ENCODE assay signal across 8 mouse cellular contexts in genomic region chr17:33032376-33032775, GRCm38 (mm10). TPM values are rescaled to one million over a fixed set of nuclear protein-coding genes. Genes with fewer than 3 reads are reported as not detected.
DNase-seq lines count a peak whose midpoint lies in the region; ATAC-seq and TF ChIP-seq lines count a peak whose summit lies in the region.

No protein-coding gene starts in this region.

- no peaks in the 10 kb centered on the region for H3K4me1 ChIP-seq in kidney, embryonic 16.5 days (ENCODE audit: insufficient read depth, low read length)
- no peaks in the 10 kb centered on the region for H3K4me1 ChIP-seq in bone marrow macrophage, adult 2 months (ENCODE audit: control insufficient read depth, insufficient read depth, low read length)
- peaks cover 5% of the 10 kb centered on the region; the same call in 1 of the 2 replicates for H3K4me1 ChIP-seq in hindbrain, embryonic 16.5 days (ENCODE audit: control insufficient read depth, insufficient read depth, low read depth, low read length)
- H3K4me1 ChIP-seq in midbrain, embryonic 15.5 days, result peaks cover 14% of the 10 kb centered on the region

- ATAC-seq in kidney, embryonic 16.5 days (ENCODE audit: low FRiP score, low TSS enrichment), result no peak
- no peak for ATAC-seq in hindbrain, embryonic 16.5 days
- no peak for ATAC-seq in midbrain, embryonic 15.5 days (replicated peaks)
- ATAC-seq in inflammation-experienced regulatory T-cells, adult 6 months, result no peak

- H3K9me3 ChIP-seq in kidney, embryonic 16.5 days (ENCODE audit: low read length), result peaks cover 6% of the 10 kb centered on the region
- H3K9me3 ChIP-seq in hindbrain, embryonic 16.5 days (ENCODE audit: control insufficient read depth, low read length), result peaks cover 3% of the 10 kb centered on the region; the same call in 1 of the 2 replicates
- 0 out of 2 replicates have a peak, but pooled peaks cover 3% of the 10 kb centered on the region for H3K9me3 ChIP-seq in midbrain, embryonic 15.5 days

- no peak for TF ChIP-seq POLR2A in bone marrow macrophage, adult 2 months (IDR thresholded peaks at IDR 0.05; ENCODE audit: borderline replicate concordance, low read depth, low read length)

- H3K36me3 ChIP-seq in kidney, embryonic 16.5 days (ENCODE audit: insufficient read depth, low read length), result peaks cover 6% of the 10 kb centered on the region
- H3K36me3 ChIP-seq in hindbrain, embryonic 16.5 days (ENCODE audit: control insufficient read depth, insufficient read depth, low read length), result no peaks in the 10 kb centered on the region
- H3K36me3 ChIP-seq in midbrain, embryonic 15.5 days (replicated peaks), result 0 out of 2 replicates have a peak, but pooled peaks cover 2% of the 10 kb centered on the region

- 7% methylated on average over 10 of the region's 10 CpGs for WGBS in kidney, embryonic 16.5 days
- WGBS in hindbrain, embryonic 16.5 days, result 10% methylated on average over 10 of the region's 10 CpGs
- 7% methylated on average over 9 of the region's 10 CpGs for WGBS in midbrain, embryonic 15.5 days

- H3K4me2 ChIP-seq in kidney, embryonic 16.5 days (replicated peaks; ENCODE audit: low read depth, low read length), result peak overlapping the region; percentile 60
- H3K4me2 ChIP-seq in hindbrain, embryonic 16.5 days (ENCODE audit: low read length), result peak overlapping the region; percentile 74
- H3K4me2 ChIP-seq in midbrain, embryonic 15.5 days, result peak overlapping the region; percentile 60

- TF ChIP-seq CTCF in bone marrow macrophage, adult 2 months (IDR thresholded peaks at IDR 0.05; ENCODE audit: low read depth, low read length), result no peak

- no peak overlapping the region for H3K27ac ChIP-seq in kidney, embryonic 16.5 days (ENCODE audit: low read length)
- no peak overlapping the region for H3K27ac ChIP-seq in bone marrow macrophage, adult 2 months (ENCODE audit: insufficient read depth, low read depth, low read length)
- no peak overlapping the region for H3K27ac ChIP-seq in hindbrain, embryonic 16.5 days (ENCODE audit: low read depth, low read length)
- peak overlapping the region; percentile 89 for H3K27ac ChIP-seq in midbrain, embryonic 15.5 days

- H3K9ac ChIP-seq in kidney, embryonic 16.5 days (replicated peaks; ENCODE audit: low read length), result peak overlapping the region; percentile 94; the same call in 1 of the 2 replicates
- peak overlapping the region; percentile 89 for H3K9ac ChIP-seq in hindbrain, embryonic 16.5 days (ENCODE audit: low read depth, low read length)
- peak overlapping the region; percentile 87; the same call in 1 of the 2 replicates for H3K9ac ChIP-seq in midbrain, embryonic 15.5 days

- peak overlapping the region; percentile 91 for H3K4me3 ChIP-seq in kidney, embryonic 16.5 days (ENCODE audit: low read length)
- H3K4me3 ChIP-seq in bone marrow macrophage, adult 2 months (ENCODE audit: insufficient read depth, low read length), result peak overlapping the region; percentile 89
- H3K4me3 ChIP-seq in hindbrain, embryonic 16.5 days (ENCODE audit: low read length), result peak overlapping the region; percentile 66
- H3K4me3 ChIP-seq in midbrain, embryonic 15.5 days, result peak overlapping the region; percentile 89

- no peak for DNase-seq in kidney, adult 8-10 months
- no peak for DNase-seq in ovary, adult 18-20 months (ENCODE audit: low spot score)
- DNase-seq in spleen, postnatal 10 days (ENCODE audit: low spot score in 2 of 2), result no peak

- no peaks in the 10 kb centered on the region for H3K27me3 ChIP-seq in kidney, embryonic 16.5 days (ENCODE audit: insufficient read depth, low read length)
- no peaks in the 10 kb centered on the region for H3K27me3 ChIP-seq in hindbrain, embryonic 16.5 days (replicated peaks; ENCODE audit: control insufficient read depth, insufficient read depth, low read length)
- H3K27me3 ChIP-seq in midbrain, embryonic 15.5 days (replicated peaks), result no peaks in the 10 kb centered on the region

RNA-seq across cellular contexts. Expression of gene Zfp763, which starts 0.8 kb away (rescaled TPM):
- 14.4 and 14.8 TPM in 2 replicates for polyA plus RNA-seq in kidney, embryonic 16.5 days (2015; fragmentation: Nextera tagmentation; extraction: Ambion mirVana)
- 3.3 and 4.7 TPM in 2 replicates for polyA plus RNA-seq in bone marrow macrophage, adult 2 months (2012; ENCODE audit: insufficient read depth, insufficient read length, missing spikeins)
- polyA plus RNA-seq in hindbrain, embryonic 16.5 days (2015; fragmentation: Nextera tagmentation; extraction: Ambion mirVana), result 24.8 and 26.6 TPM in 2 replicates
- 28.7 and 29.5 TPM in 2 replicates for polyA plus RNA-seq in midbrain, embryonic 15.5 days (2015; fragmentation: Nextera tagmentation; extraction: Ambion mirVana)
- polyA plus RNA-seq in inflammation-experienced regulatory T-cells, adult 6 months (2017; shearing (Covaris generic)), result 10 to 100 TPM in 1 of 3 experiments, 1 to 10 TPM in 2; 8.7 to 11.9 (median 8.9) TPM

RNA-seq across cellular contexts. Expression of gene 4921501E09Rik, which starts 35.5 kb away (rescaled TPM):
- not detected in 2 replicates for polyA plus RNA-seq in kidney, embryonic 16.5 days (2015; fragmentation: Nextera tagmentation; extraction: Ambion mirVana)
- polyA plus RNA-seq in bone marrow macrophage, adult 2 months (2012; ENCODE audit: insufficient read depth, insufficient read length, missing spikeins), result not detected in 2 replicates
- not detected in 2 replicates for polyA plus RNA-seq in hindbrain, embryonic 16.5 days (2015; fragmentation: Nextera tagmentation; extraction: Ambion mirVana)
- polyA plus RNA-seq in midbrain, embryonic 15.5 days (2015; fragmentation: Nextera tagmentation; extraction: Ambion mirVana), result not detected in 2 replicates
- not detected for polyA plus RNA-seq in inflammation-experienced regulatory T-cells, adult 6 months (2017; shearing (Covaris generic))

RNA-seq across cellular contexts. Expression of gene Zfp952, which starts 39.4 kb away (rescaled TPM):
- polyA plus RNA-seq in kidney, embryonic 16.5 days (2015; fragmentation: Nextera tagmentation; extraction: Ambion mirVana), result 12.2 and 12.3 TPM in 2 replicates
- 9.9 and 10.5 TPM in 2 replicates for polyA plus RNA-seq in bone marrow macrophage, adult 2 months (2012; ENCODE audit: insufficient read depth, insufficient read length, missing spikeins)
- polyA plus RNA-seq in hindbrain, embryonic 16.5 days (2015; fragmentation: Nextera tagmentation; extraction: Ambion mirVana), result 18.6 and 19.4 TPM in 2 replicates
- 23.6 and 24.0 TPM in 2 replicates for polyA plus RNA-seq in midbrain, embryonic 15.5 days (2015; fragmentation: Nextera tagmentation; extraction: Ambion mirVana)
- 10 to 100 TPM; 14.5 to 20.2 (median 17.4) TPM for polyA plus RNA-seq in inflammation-experienced regulatory T-cells, adult 6 months (2017; shearing (Covaris generic))

RNA-seq across cellular contexts. Expression of gene Zfp563, which starts 56.7 kb away (rescaled TPM):
- polyA plus RNA-seq in kidney, embryonic 16.5 days (2015; fragmentation: Nextera tagmentation; extraction: Ambion mirVana), result 8.9 and 9.9 TPM in 2 replicates
- 4.7 and 7.1 TPM in 2 replicates for polyA plus RNA-seq in bone marrow macrophage, adult 2 months (2012; ENCODE audit: insufficient read depth, insufficient read length, missing spikeins)
- polyA plus RNA-seq in hindbrain, embryonic 16.5 days (2015; fragmentation: Nextera tagmentation; extraction: Ambion mirVana), result 19.7 and 20.1 TPM in 2 replicates
- 23.0 and 24.0 TPM in 2 replicates for polyA plus RNA-seq in midbrain, embryonic 15.5 days (2015; fragmentation: Nextera tagmentation; extraction: Ambion mirVana)
- 1 to 10 TPM; 6.0 to 7.3 (median 6.3) TPM for polyA plus RNA-seq in inflammation-experienced regulatory T-cells, adult 6 months (2017; shearing (Covaris generic))
